Comparison of ENCODE assay signal across 31 mouse cellular contexts in the genomic region with DNA sequence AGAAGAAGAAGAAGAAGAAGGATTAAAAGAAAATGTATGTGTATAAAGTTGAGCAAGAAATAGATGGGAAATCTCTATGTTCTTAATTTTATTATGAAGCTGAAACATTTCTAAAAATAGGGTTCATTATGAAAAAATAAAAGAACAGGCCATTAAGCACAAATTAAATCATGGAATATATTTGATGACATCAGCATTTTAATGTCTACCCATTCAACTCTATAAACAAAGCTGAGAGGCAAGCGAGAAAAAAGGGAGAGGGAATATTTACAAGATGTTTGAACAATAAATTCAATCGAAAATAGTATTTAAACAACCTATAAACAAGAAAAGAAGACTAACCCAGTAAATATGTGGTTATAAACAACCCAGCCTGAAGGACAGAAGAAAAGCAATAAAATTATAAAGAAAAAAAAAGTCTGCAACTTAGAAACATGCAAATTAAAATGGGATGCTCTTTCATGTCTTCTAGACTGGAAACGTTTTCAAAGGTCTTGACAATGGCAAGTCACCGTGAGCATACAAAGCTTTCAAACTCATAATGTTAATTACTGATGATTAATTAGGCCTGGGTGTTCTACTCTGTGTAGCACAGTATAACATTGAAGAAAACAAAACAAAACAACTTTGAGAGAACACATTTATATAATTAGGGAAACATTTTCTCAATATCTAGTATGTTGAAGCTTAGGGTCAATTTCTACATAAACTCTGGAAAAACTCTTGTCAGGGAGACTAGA.
DNase-seq lines count a peak whose midpoint lies in the region; ATAC-seq and TF ChIP-seq lines count a peak whose summit lies in the region.
"Had no signal": no experiment of that assay in that cellular context is flagged by ENCODE, and none has a peak within 500 bp of the region (broad histone marks: within the 10 kb centered on the region; RNA-seq: fewer than 3 reads in every experiment).

No protein-coding gene starts in this region.

- ATAC-seq in forebrain, embryonic 13.5 days = 0 out of 2 replicates have a peak, but pooled peaks have one; percentile 61
- ATAC-seq in forebrain, embryonic 16.5 days = peak; percentile 58; the same call in 1 of the 2 replicates
- ATAC-seq: hindbrain, embryonic 16.5 days; intestine, embryonic 15.5 days; Patski had no signal

- no peak for TF ChIP-seq RAD21 in CH12.LX (IDR thresholded peaks at IDR 0.05; ENCODE audit: low read depth, low read length)

- WGBS in forebrain, embryonic 13.5 days = 42% methylated on average over 4 of the region's 4 CpGs
- 81% methylated on average over 4 of the region's 4 CpGs for WGBS in forebrain, embryonic 10.5 days
- 24% methylated on average over 4 of the region's 4 CpGs for WGBS in forebrain, embryonic 16.5 days

- no peaks in the 10 kb centered on the region for H3K27me3 ChIP-seq in forebrain, embryonic 13.5 days
- H3K27me3 ChIP-seq in forebrain, embryonic 10.5 days (ENCODE audit: poor library complexity, severe bottlenecking) = no peaks in the 10 kb centered on the region
- no peaks in the 10 kb centered on the region for H3K27me3 ChIP-seq in CH12.LX (replicated peaks)
- H3K27me3 ChIP-seq in forebrain, embryonic 16.5 days (replicated peaks; ENCODE audit: control insufficient read depth, insufficient read depth, low read length) = no peaks in the 10 kb centered on the region
- H3K27me3 ChIP-seq: embryonic facial prominence, embryonic 13.5 days; heart, embryonic 12.5 days; heart, embryonic 15.5 days; hindbrain, embryonic 13.5 days; intestine, embryonic 15.5 days; Patski had no signal

- H3K27ac ChIP-seq in forebrain, embryonic 13.5 days = no peak overlapping the region
- no peak overlapping the region for H3K27ac ChIP-seq in forebrain, embryonic 10.5 days
- H3K27ac ChIP-seq in CH12.LX (ENCODE audit: insufficient read depth, low read depth) = peak overlapping the region; percentile 98; the same call in 1 of the 2 replicates
- H3K27ac ChIP-seq in forebrain, embryonic 16.5 days (ENCODE audit: low read length) = no peak overlapping the region
- H3K27ac ChIP-seq: embryonic facial prominence, embryonic 10.5 days; embryonic facial prominence, embryonic 13.5 days; gastrocnemius, adult 2 months; heart, embryonic 15.5 days; hindbrain, embryonic 10.5 days; hindbrain, embryonic 13.5 days; intestine, embryonic 15.5 days had no signal

- dilution Hi-C loops in CH12.LX (cut with MboI; ENCODE audit: extremely low pct_ligation_motif_present, extremely low pct_unique_long_range_greater_than_20kb, low sequenced_read_pairs) = no loop called here

- intact Hi-C loops in left cerebral cortex, postnatal 14 days (cut with DNase I) = no loop called here

- H3K36me3 ChIP-seq in forebrain, embryonic 13.5 days (ENCODE audit: poor library complexity, severe bottlenecking) = no peaks in the 10 kb centered on the region
- H3K36me3 ChIP-seq in forebrain, embryonic 10.5 days (replicated peaks) = no peaks in the 10 kb centered on the region
- peaks cover 0 to 3% of the 10 kb centered on the region in 2 experiments for H3K36me3 ChIP-seq in CH12.LX (replicated peaks in 1 of 2; ENCODE audit: control insufficient read depth in 1 of 2, insufficient read depth in 1 of 2, low read length in 1 of 2)
- no peaks in the 10 kb centered on the region for H3K36me3 ChIP-seq in forebrain, embryonic 16.5 days (ENCODE audit: control insufficient read depth, insufficient read depth)
- H3K36me3 ChIP-seq: embryonic facial prominence, embryonic 10.5 days; embryonic facial prominence, embryonic 13.5 days; heart, embryonic 12.5 days; heart, embryonic 15.5 days; hindbrain, embryonic 10.5 days; hindbrain, embryonic 13.5 days; intestine, embryonic 15.5 days had no signal

- TF ChIP-seq CTCF in CH12.LX (conservative IDR thresholded peaks at IDR 0.05 in 1 of 2, IDR thresholded peaks at IDR 0.05 in 1 of 2; ENCODE audit: low read depth in 2 of 2, low read length in 2 of 2) = no peak

- in situ Hi-C loops in CH12.LX (cut with MboI; ENCODE audit: low pct_ligation_motif_present, low pct_unique_long_range_greater_than_20kb, low sequenced_read_pairs) = no loop called here

- TF ChIP-seq POLR2A in CH12.LX (IDR thresholded peaks at IDR 0.05; ENCODE audit: low read depth, low read length) = no peak

- H3K4me2 ChIP-seq in forebrain, embryonic 13.5 days = no peak overlapping the region
- H3K4me2 ChIP-seq in CH12.LX (ENCODE audit: insufficient read depth, low read depth, poor library complexity, severe bottlenecking) = peak overlapping the region; percentile 93; the same call in 1 of the 2 replicates
- no peak overlapping the region for H3K4me2 ChIP-seq in forebrain, embryonic 16.5 days (ENCODE audit: low read length)
- H3K4me2 ChIP-seq: embryonic facial prominence, embryonic 13.5 days; heart, embryonic 12.5 days; heart, embryonic 15.5 days; hindbrain, embryonic 13.5 days; intestine, embryonic 15.5 days had no signal

- peaks cover 4% of the 10 kb centered on the region; the same call in 1 of the 2 replicates for H3K79me2 ChIP-seq in CH12.LX (replicated peaks; ENCODE audit: control insufficient read depth, extremely low read depth, insufficient read depth, poor library complexity, severe bottlenecking)

- H3K9ac ChIP-seq in forebrain, embryonic 13.5 days = no peak overlapping the region
- H3K9ac ChIP-seq in CH12.LX (ENCODE audit: insufficient read depth, low read depth) = peak overlapping the region; percentile 61
- H3K9ac ChIP-seq in forebrain, embryonic 16.5 days (replicated peaks; ENCODE audit: low read depth, low read length) = no peak overlapping the region
- H3K9ac ChIP-seq: embryonic facial prominence, embryonic 13.5 days; heart, embryonic 12.5 days; heart, embryonic 15.5 days; hindbrain, embryonic 13.5 days; intestine, embryonic 15.5 days had no signal

- no peak overlapping the region for H3K4me3 ChIP-seq in forebrain, embryonic 13.5 days
- H3K4me3 ChIP-seq in forebrain, embryonic 10.5 days = no peak overlapping the region
- H3K4me3 ChIP-seq in CH12.LX (replicated peaks in 1 of 3; ENCODE audit: low read depth in 2 of 3, low read length in 2 of 3, poor library complexity in 1 of 3) = peak overlapping the region in 1 of 3 experiments; percentile 35
- no peak overlapping the region for H3K4me3 ChIP-seq in forebrain, embryonic 16.5 days (replicated peaks; ENCODE audit: low read length)
- H3K4me3 ChIP-seq: embryonic facial prominence, embryonic 10.5 days; embryonic facial prominence, embryonic 13.5 days; erythroblast, embryonic 14.5 days; gastrocnemius, adult 2 months; heart, embryonic 12.5 days; heart, embryonic 15.5 days; hindbrain, embryonic 10.5 days; hindbrain, embryonic 13.5 days; intestine, embryonic 15.5 days had no signal

- peak; percentile 44; the same call in 1 of the 2 replicates for TF ChIP-seq EP300 in CH12.LX (IDR thresholded peaks at IDR 0.05; ENCODE audit: low read length)

- no peaks in the 10 kb centered on the region for H3K4me1 ChIP-seq in forebrain, embryonic 13.5 days
- no peaks in the 10 kb centered on the region for H3K4me1 ChIP-seq in forebrain, embryonic 10.5 days
- H3K4me1 ChIP-seq in CH12.LX (ENCODE audit: control insufficient read depth in 1 of 2, insufficient read depth in 2 of 2) = peaks cover 4 to 61% of the 10 kb centered on the region in 2 experiments
- H3K4me1 ChIP-seq in forebrain, embryonic 16.5 days (replicated peaks; ENCODE audit: control insufficient read depth, insufficient read depth, low read length) = peaks cover 2% of the 10 kb centered on the region; the same call in 1 of the 2 replicates
- H3K4me1 ChIP-seq: embryonic facial prominence, embryonic 10.5 days; embryonic facial prominence, embryonic 13.5 days; heart, embryonic 12.5 days; heart, embryonic 15.5 days; hindbrain, embryonic 10.5 days; hindbrain, embryonic 13.5 days; intestine, embryonic 15.5 days had no signal

- DNase-seq in forebrain, embryonic 10.5 days (ENCODE audit: extremely low spot score, low spot score) = no peak
- DNase-seq in CH12.LX (ENCODE audit: extremely low read depth) = no peak
- peak; percentile 9 for DNase-seq in Muller cell, postnatal 12 days (ENCODE audit: inconsistent ontology term)
- no peak for DNase-seq in left cerebral cortex, postnatal 14 days (ENCODE audit: low spot score in 2 of 2)
- no peak for DNase-seq in spleen, postnatal 36 days (ENCODE audit: low spot score in 2 of 2)
- no peak for DNase-seq in right cerebral cortex, postnatal 4 days
- DNase-seq: adrenal gland, postnatal 14 days; B cell, adult 2 months; cerebellum, adult 11-12 months; cerebellum, adult 8-10 months; cerebellum, postnatal 10 days; cerebellum, postnatal 36 days; embryo, embryonic 11 days; gastrocnemius, adult 2 months; gastrocnemius, postnatal 14 days; heart, adult 11 months; heart, postnatal 10 days; heart, postnatal 36 days; kidney, adult 18-20 months had no signal

- H3K9me3 ChIP-seq in forebrain, embryonic 13.5 days (replicated peaks) = no peaks in the 10 kb centered on the region
- H3K9me3 ChIP-seq in forebrain, embryonic 10.5 days = no peaks in the 10 kb centered on the region
- peaks cover 21% of the 10 kb centered on the region for H3K9me3 ChIP-seq in CH12.LX (replicated peaks; ENCODE audit: low read length)
- no peaks in the 10 kb centered on the region for H3K9me3 ChIP-seq in forebrain, embryonic 16.5 days (ENCODE audit: control insufficient read depth, low read length)
- H3K9me3 ChIP-seq: embryonic facial prominence, embryonic 10.5 days; embryonic facial prominence, embryonic 13.5 days; heart, embryonic 12.5 days; heart, embryonic 15.5 days; hindbrain, embryonic 10.5 days; hindbrain, embryonic 13.5 days; intestine, embryonic 15.5 days had no signal

TF ChIP-seq in CH12.LX, 34 proteins besides CTCF, POLR2A, EP300 and RAD21 (continues in another document):
- TF ChIP-seq KAT2A (IDR thresholded peaks at IDR 0.05; ENCODE audit: insufficient replicate concordance, low read length) = no peak
- no peak for TF ChIP-seq MAX (IDR thresholded peaks at IDR 0.05; ENCODE audit: low read length)
- no peak for TF ChIP-seq MEF2A (IDR thresholded peaks at IDR 0.05; ENCODE audit: borderline replicate concordance, low read depth, low read length)
- peak; percentile 70; the same call in 1 of the 2 replicates for TF ChIP-seq TBP (conservative IDR thresholded peaks at IDR 0.05; ENCODE audit: low read depth, low read length)
- no peak for TF ChIP-seq RCOR1 (conservative IDR thresholded peaks at IDR 0.05; ENCODE audit: low read depth, low read length)
- no peak for TF ChIP-seq BHLHE40 (IDR thresholded peaks at IDR 0.05; ENCODE audit: low read depth, low read length)
- 0 out of 2 replicates have a peak, but pooled peaks have one; percentile 18 for TF ChIP-seq TCF12 (IDR thresholded peaks at IDR 0.05; ENCODE audit: low read depth, low read length)
- TF ChIP-seq GABPA (IDR thresholded peaks at IDR 0.05; ENCODE audit: insufficient replicate concordance, low read depth, low read length) = no peak
- no peak for TF ChIP-seq USF1 (IDR thresholded peaks at IDR 0.05; ENCODE audit: low read depth, low read length)
- 0 out of 2 replicates have a peak, but pooled peaks have one; percentile 7 for TF ChIP-seq ETS1 (conservative IDR thresholded peaks at IDR 0.05; ENCODE audit: low read depth, low read length)
- peak; percentile 80 for TF ChIP-seq ZNF384 (IDR thresholded peaks at IDR 0.05; ENCODE audit: low read depth, low read length)
- 0 out of 2 replicates have a peak, but pooled peaks have one; percentile 33 for TF ChIP-seq ZMIZ1 (IDR thresholded peaks at IDR 0.05; ENCODE audit: low read depth, low read length)
